Mouse (Mus musculus): Measurements from ENCODE around the gene Socs2. TPM values are rescaled to one million over a fixed set of nuclear protein-coding genes. Genes with fewer than 3 reads are reported as not detected.

The Socs2 gene
- total and polyA plus RNA-seq, 2 experiments from 2014 or later, result 103 to 137 TPM

DNA sequence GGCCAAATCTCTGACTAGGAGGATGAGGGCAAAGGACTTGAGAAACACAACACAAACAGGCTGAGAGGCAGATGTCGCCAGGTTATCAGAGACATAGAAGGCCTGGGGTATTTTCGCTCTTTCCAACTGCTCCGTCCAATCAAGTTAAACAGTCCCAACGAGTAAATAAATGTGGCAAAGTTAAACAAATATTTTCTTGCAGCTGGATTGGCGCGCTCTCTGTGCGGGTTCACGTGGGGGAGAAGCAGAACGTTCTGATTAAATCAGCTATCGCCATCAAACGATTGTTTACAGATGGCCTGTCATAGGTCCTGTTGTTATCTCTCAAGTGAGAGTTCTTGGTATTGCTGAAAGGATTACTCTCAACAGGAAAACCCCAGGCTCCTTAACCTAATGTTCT is 22.0 kb upstream of the Socs2 start:
- ATAC-seq (ENCODE audit: insufficient read depth, low read depth), result no peak
- no peaks in the 10 kb centered on the region for H3K27me3 ChIP-seq (ENCODE audit: control insufficient read depth, insufficient read depth, low read length)
- no peaks in the 10 kb centered on the region for H3K4me1 ChIP-seq (ENCODE audit: control insufficient read depth, insufficient read depth)
- no peak for DNase-seq (ENCODE audit: low spot score)
- no peak for TF ChIP-seq EP300 (IDR thresholded peaks at IDR 0.05; ENCODE audit: low read depth)
- TF ChIP-seq CTCF (IDR thresholded peaks at IDR 0.05; ENCODE audit: low read depth), result no peak
- no peak overlapping the region for H3K27ac ChIP-seq (ENCODE audit: low read depth)
- H3K9ac ChIP-seq (replicated peaks; ENCODE audit: low read depth, low read length), result no peak overlapping the region
- WGBS, result 17% methylated on average over 11 of the region's 11 CpGs
- H3K9me3 ChIP-seq (replicated peaks; ENCODE audit: control insufficient read depth, low read length), result no peaks in the 10 kb centered on the region
- H3K4me3 ChIP-seq (ENCODE audit: low read depth, low read length), result no peak overlapping the region
- H3K36me3 ChIP-seq (replicated peaks; ENCODE audit: control insufficient read depth, insufficient read depth, low read length), result no peaks in the 10 kb centered on the region
- H3K4me2 ChIP-seq (ENCODE audit: low read depth, low read length), result no peak overlapping the region

DNA sequence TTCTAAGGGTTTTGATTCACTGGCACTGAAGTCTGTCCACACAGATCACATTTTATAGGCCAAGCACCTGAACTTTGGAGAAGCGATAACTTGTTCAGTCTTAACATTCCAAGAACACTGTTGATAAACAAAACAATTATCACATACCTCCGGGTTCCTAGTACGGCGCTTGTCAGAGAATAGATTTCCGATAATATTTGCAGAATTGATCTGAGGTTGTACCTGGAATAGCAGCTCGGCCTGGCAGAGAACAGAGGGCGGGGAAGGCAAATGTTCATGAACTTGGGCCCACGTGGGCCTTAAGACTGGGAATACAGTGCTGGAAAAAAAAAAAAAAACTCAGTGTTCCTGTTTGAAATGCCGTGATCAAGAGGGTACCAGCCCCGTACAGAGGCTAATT is 13.3 kb upstream of the Socs2 start:
- WGBS, result 87% methylated on average over 10 of the region's 10 CpGs
- Histone ChIP-seq H3K9ac (replicated peaks; ENCODE audit: low read depth, low read length) (no peak overlapping the region), H3K9me3 (replicated peaks; ENCODE audit: control insufficient read depth, low read length) (no peaks in the 10 kb centered on the region), H3K27me3 (ENCODE audit: control insufficient read depth, insufficient read depth, low read length) (no peaks in the 10 kb centered on the region), H3K27ac (ENCODE audit: low read depth) (no peak overlapping the region), H3K4me1 (ENCODE audit: control insufficient read depth, insufficient read depth) (no peaks in the 10 kb centered on the region), H3K4me3 (ENCODE audit: low read depth, low read length) (no peak overlapping the region), H3K36me3 (replicated peaks; ENCODE audit: control insufficient read depth, insufficient read depth, low read length) (no peaks in the 10 kb centered on the region), H3K4me2 (ENCODE audit: low read depth, low read length) (no peak overlapping the region)
- no peak for TF ChIP-seq EP300 (IDR thresholded peaks at IDR 0.05; ENCODE audit: low read depth)
- no peak for ATAC-seq (ENCODE audit: insufficient read depth, low read depth)
- DNase-seq (ENCODE audit: low spot score), result no peak

DNA sequence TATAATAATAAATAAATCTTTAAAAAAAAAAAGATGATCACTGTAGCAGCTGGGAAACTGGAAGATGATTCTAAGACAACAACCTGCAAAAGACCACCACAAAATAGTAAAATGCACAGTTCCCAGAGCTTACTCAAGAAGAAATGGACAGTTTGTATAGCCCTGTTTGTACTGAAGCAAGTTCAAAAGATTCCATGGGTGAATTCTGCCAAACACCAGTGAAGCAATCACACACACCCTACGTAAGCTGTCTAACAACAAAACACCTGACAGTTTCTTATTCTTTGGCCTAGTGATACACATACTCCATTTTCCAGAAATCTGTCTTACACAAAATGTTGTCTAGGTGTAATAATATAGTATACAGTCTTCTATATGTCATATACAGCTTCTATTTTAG is 12.1 kb upstream of the Socs2 start:
- Histone ChIP-seq H3K27me3 (ENCODE audit: control insufficient read depth, insufficient read depth, low read length) (no peaks in the 10 kb centered on the region), H3K27ac (ENCODE audit: low read depth) (no peak overlapping the region)
- whole genome bisulfite sequencing, result 96% methylated on average over 1 of the region's 1 CpGs

DNA sequence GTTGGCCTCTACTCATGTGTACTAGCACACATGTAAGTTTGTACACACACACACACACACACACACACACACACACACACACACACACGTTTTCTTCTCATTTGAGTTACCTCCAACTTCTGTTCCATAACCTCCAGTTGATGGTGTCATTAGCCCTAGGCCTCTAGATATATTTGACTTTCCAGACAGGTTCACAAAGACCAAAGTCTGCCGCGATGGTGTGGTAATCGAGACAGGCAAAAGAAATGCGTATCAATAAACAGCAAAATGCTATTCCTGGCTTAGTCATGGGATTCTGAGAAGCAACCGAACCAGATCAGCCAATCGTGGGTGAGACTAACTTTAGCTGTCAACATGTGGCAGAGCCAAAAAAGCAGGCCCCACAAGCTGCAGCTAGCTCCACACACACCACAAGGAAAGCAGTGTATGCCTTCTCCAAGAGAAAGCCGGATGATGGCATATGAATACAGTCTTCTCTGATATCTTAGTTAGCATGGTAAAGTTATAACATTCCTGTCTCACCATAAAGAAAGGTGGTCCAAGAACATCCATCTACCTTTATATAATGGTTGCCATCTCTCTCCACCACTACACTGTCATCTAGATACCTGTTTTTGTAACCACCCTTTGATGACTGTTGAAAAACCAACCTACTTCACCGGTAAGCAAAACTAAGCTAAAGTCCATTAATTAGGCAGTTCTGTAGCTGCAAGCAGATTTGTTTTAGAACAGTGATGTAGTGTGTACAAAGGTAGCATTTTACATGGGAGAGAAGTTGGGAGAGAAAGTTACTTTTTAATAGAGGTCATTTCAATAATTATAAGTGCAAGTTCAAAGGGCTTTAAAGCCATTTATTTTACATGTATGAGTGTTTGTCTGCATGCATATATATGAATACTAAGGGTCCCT is 9.5 kb upstream of the Socs2 start:
- Histone ChIP-seq H3K4me1 (ENCODE audit: control insufficient read depth, insufficient read depth) (no peaks in the 10 kb centered on the region), H3K27me3 (ENCODE audit: control insufficient read depth, insufficient read depth, low read length) (no peaks in the 10 kb centered on the region), H3K9ac (replicated peaks; ENCODE audit: low read depth, low read length) (no peak overlapping the region), H3K4me3 (ENCODE audit: low read depth, low read length) (no peak overlapping the region), H3K4me2 (ENCODE audit: low read depth, low read length) (no peak overlapping the region), H3K27ac (ENCODE audit: low read depth) (no peak overlapping the region), H3K9me3 (replicated peaks; ENCODE audit: control insufficient read depth, low read length) (no peaks in the 10 kb centered on the region), H3K36me3 (replicated peaks; ENCODE audit: control insufficient read depth, insufficient read depth, low read length) (no peaks in the 10 kb centered on the region)
- 79% methylated on average over 9 of the region's 9 CpGs for WGBS
- ATAC-seq (ENCODE audit: insufficient read depth, low read depth), result no peak
- no peak for DNase-seq (ENCODE audit: low spot score)
- TF ChIP-seq CTCF (IDR thresholded peaks at IDR 0.05; ENCODE audit: low read depth) (no peak), EP300 (IDR thresholded peaks at IDR 0.05; ENCODE audit: low read depth) (no peak)

More for the DNA sequence above, 12.1 kb upstream of the Socs2 start:
- TF ChIP-seq CTCF (IDR thresholded peaks at IDR 0.05; ENCODE audit: low read depth), result no peak
- TF ChIP-seq EP300 (IDR thresholded peaks at IDR 0.05; ENCODE audit: low read depth), result no peak
- DNase-seq (ENCODE audit: low spot score) (no peak), ATAC-seq (ENCODE audit: insufficient read depth, low read depth) (no peak)
- H3K4me3 ChIP-seq (ENCODE audit: low read depth, low read length), result no peak overlapping the region
- no peak overlapping the region for H3K9ac ChIP-seq (replicated peaks; ENCODE audit: low read depth, low read length)
- H3K36me3 ChIP-seq (replicated peaks; ENCODE audit: control insufficient read depth, insufficient read depth, low read length), result no peaks in the 10 kb centered on the region
- H3K4me2 ChIP-seq (ENCODE audit: low read depth, low read length), result no peak overlapping the region
- H3K4me1 ChIP-seq (ENCODE audit: control insufficient read depth, insufficient read depth), result no peaks in the 10 kb centered on the region
- H3K9me3 ChIP-seq (replicated peaks; ENCODE audit: control insufficient read depth, low read length), result no peaks in the 10 kb centered on the region

DNA sequence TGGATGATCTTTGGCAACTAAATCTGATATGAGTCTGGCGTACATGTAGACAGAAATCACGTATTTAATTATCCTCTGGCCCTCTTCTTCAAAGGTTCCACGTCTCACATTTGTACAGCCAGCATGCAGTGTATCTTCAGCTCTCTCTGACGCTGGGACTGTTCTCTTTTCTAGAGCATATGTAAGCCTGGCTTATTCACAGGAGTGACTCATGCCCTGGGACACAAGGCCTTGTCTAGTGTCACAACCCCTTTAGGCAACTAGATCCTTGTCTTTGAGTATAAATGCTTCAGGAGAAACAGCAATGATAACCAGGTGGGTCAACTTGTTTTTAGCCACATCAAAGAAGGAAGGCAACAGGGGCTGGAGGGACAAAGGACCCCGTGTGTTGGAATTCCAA is 5.7 kb upstream of the Socs2 start:
- Histone ChIP-seq H3K9me3 (replicated peaks; ENCODE audit: control insufficient read depth, low read length) (no peaks in the 10 kb centered on the region), H3K27me3 (ENCODE audit: control insufficient read depth, insufficient read depth, low read length) (no peaks in the 10 kb centered on the region), H3K9ac (replicated peaks; ENCODE audit: low read depth, low read length) (no peak overlapping the region), H3K4me3 (ENCODE audit: low read depth, low read length) (no peak overlapping the region), H3K4me1 (ENCODE audit: control insufficient read depth, insufficient read depth) (no peaks in the 10 kb centered on the region), H3K27ac (ENCODE audit: low read depth) (no peak overlapping the region), H3K4me2 (ENCODE audit: low read depth, low read length) (no peak overlapping the region), H3K36me3 (replicated peaks; ENCODE audit: control insufficient read depth, insufficient read depth, low read length) (no peaks in the 10 kb centered on the region)
- ATAC-seq (ENCODE audit: insufficient read depth, low read depth), result no peak
- TF ChIP-seq EP300 (IDR thresholded peaks at IDR 0.05; ENCODE audit: low read depth) (no peak), CTCF (IDR thresholded peaks at IDR 0.05; ENCODE audit: low read depth) (no peak)
- WGBS, result 78% methylated on average over 5 of the region's 5 CpGs
- no peak for DNase-seq (ENCODE audit: low spot score)

DNA sequence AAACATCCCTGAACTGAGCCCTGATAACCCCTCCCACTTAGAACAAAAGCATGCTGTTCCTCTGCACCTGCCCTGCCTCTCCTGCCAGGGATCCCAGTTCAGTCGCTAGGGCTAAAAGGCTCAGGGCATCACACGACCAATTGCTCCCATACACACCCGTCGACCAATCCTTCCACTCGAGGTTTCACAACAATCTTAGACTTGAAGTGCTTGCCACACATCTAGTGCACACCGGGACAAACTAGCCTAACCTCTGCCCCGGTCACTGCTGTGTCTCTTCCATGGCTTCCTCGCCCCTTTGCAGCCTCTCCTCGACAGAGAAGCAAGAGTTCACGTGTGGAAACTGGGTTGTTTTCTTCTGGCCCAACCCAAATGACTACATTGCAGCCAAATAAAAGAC is 3.3 kb upstream of the Socs2 start:
- Histone ChIP-seq H3K27ac (ENCODE audit: low read depth) (no peak overlapping the region), H3K4me2 (ENCODE audit: low read depth, low read length) (no peak overlapping the region), H3K27me3 (ENCODE audit: control insufficient read depth, insufficient read depth, low read length) (no peaks in the 10 kb centered on the region), H3K4me1 (ENCODE audit: control insufficient read depth, insufficient read depth) (no peaks in the 10 kb centered on the region; the same call in 1 of the 2 replicates), H3K4me3 (ENCODE audit: low read depth, low read length) (no peak overlapping the region), H3K9me3 (replicated peaks; ENCODE audit: control insufficient read depth, low read length) (no peaks in the 10 kb centered on the region), H3K9ac (replicated peaks; ENCODE audit: low read depth, low read length) (no peak overlapping the region), H3K36me3 (replicated peaks; ENCODE audit: control insufficient read depth, insufficient read depth, low read length) (no peaks in the 10 kb centered on the region)
- ATAC-seq (ENCODE audit: insufficient read depth, low read depth) (no peak), DNase-seq (ENCODE audit: low spot score) (no peak)
- TF ChIP-seq EP300 (IDR thresholded peaks at IDR 0.05; ENCODE audit: low read depth) (no peak), CTCF (IDR thresholded peaks at IDR 0.05; ENCODE audit: low read depth) (no peak)
- WGBS, result 71% methylated on average over 10 of the region's 10 CpGs
